Comparison of ENCODE assay signal across 7 mouse cellular contexts in genomic region chr8:58566115-58566514, GRCm38 (mm10).
DNase-seq lines count a peak whose midpoint lies in the region; ATAC-seq and TF ChIP-seq lines count a peak whose summit lies in the region.

No protein-coding gene starts in this region.

- H3K4me2 ChIP-seq in midbrain, embryonic 13.5 days (replicated peaks) = no peak overlapping the region

- no peaks in the 10 kb centered on the region for H3K9me3 ChIP-seq in midbrain, embryonic 13.5 days

- DNase-seq in layer of hippocampus, adult 2 months (ENCODE audit: low spot score in 2 of 2) = peak in 1 of 2 experiments; percentile 34
- no peak for DNase-seq in layer of hippocampus, adult 9-11 months
- DNase-seq in Patski (ENCODE audit: low read depth, low spot score) = no peak
- DNase-seq in embryo, embryonic 11.5 days (ENCODE audit: low read depth, low spot score) = peak; percentile 5
- no peak for DNase-seq in adrenal gland, postnatal 4 days (ENCODE audit: low spot score in 2 of 2)
- DNase-seq in thymus, postnatal 25 days = no peak

- no peak for ATAC-seq in Patski
- ATAC-seq in midbrain, embryonic 13.5 days = peak; percentile 45; the same call in 1 of the 2 replicates

- no peaks in the 10 kb centered on the region for H3K4me1 ChIP-seq in midbrain, embryonic 13.5 days (replicated peaks)

- POLR2A ChIA-PET in Patski (lab: Charles Lee) = no interaction called here

- no peak overlapping the region for H3K9ac ChIP-seq in midbrain, embryonic 13.5 days (replicated peaks)

- CTCF ChIA-PET in Patski (lab: Charles Lee) = interaction anchor here (0.6 kb wide), 1 partner anchor 1900 kb away, joined by 3 read pairs; no protein-coding TSS in a partner anchor

- peak; percentile 94 for TF ChIP-seq CTCF in layer of hippocampus, adult 2 months (conservative IDR thresholded peaks at IDR 0.05)
- TF ChIP-seq CTCF in Patski (IDR thresholded peaks at IDR 0.05) = peak; percentile 55

- no peaks in the 10 kb centered on the region for H3K27me3 ChIP-seq in Patski
- no peaks in the 10 kb centered on the region for H3K27me3 ChIP-seq in midbrain, embryonic 13.5 days

- H3K4me3 ChIP-seq in layer of hippocampus, adult 2 months = no peak overlapping the region
- no peak overlapping the region for H3K4me3 ChIP-seq in midbrain, embryonic 13.5 days (replicated peaks)

- in situ Hi-C loops in Patski (cut with MboI; ENCODE audit: low pct_unique_long_range_greater_than_20kb) = loop anchor here (25.0 kb wide), 1 partner anchor 1896 kb away; no protein-coding TSS in a partner anchor

- no peak overlapping the region for H3K27ac ChIP-seq in layer of hippocampus, adult 2 months
- no peak overlapping the region for H3K27ac ChIP-seq in midbrain, embryonic 13.5 days

- 50% methylated on average over 2 of the region's 2 CpGs for whole genome bisulfite sequencing in midbrain, embryonic 13.5 days

- H3K36me3 ChIP-seq in midbrain, embryonic 13.5 days = no peaks in the 10 kb centered on the region
